Mouse (Mus musculus) erythroblast, adult 5-6 weeks (primary cell): ENCODE results near the gene Tex13b. TPM values are rescaled to one million over a fixed set of nuclear protein-coding genes. Genes with fewer than 3 reads are reported as not detected.
"Not testable (repeated sequence)": the region's sequence is repeated elsewhere in the genome, so short reads cannot be mapped to it uniquely, and the experiment has no call there.

Source experiments
- ATAC-seq: replicated peaks from 2 replicates; pipeline ENCODE4 v1.8.0; 2016; ENCODE audit warnings: moderate number of reproducible peaks, mild to moderate bottlenecking, moderate TSS enrichment, inconsistent platforms; ENCODE audit not compliant: poor library complexity, low FRiP score, severe bottlenecking
- total RNA-seq, 2 experiments: library from RNA; stranded (forward) in 1 of 2; stranded (reverse) in 1 of 2; fragments of 150-400 nt in 1 of 2; fragments of 200-764, 138-1000 nt in 1 of 2; gene quantifications; 2 replicates each; pipeline versions ENCODE4 v1.2.3 to v1.2.4; 2015 to 2017; ENCODE audit warnings: low replicate concordance in 2 of 2

The Tex13b gene
- not detected in 2 replicates for total RNA-seq (2015; ENCODE audit: low replicate concordance)
- total RNA-seq (2017; ENCODE audit: low replicate concordance) = not detected in 2 replicates

DNA sequence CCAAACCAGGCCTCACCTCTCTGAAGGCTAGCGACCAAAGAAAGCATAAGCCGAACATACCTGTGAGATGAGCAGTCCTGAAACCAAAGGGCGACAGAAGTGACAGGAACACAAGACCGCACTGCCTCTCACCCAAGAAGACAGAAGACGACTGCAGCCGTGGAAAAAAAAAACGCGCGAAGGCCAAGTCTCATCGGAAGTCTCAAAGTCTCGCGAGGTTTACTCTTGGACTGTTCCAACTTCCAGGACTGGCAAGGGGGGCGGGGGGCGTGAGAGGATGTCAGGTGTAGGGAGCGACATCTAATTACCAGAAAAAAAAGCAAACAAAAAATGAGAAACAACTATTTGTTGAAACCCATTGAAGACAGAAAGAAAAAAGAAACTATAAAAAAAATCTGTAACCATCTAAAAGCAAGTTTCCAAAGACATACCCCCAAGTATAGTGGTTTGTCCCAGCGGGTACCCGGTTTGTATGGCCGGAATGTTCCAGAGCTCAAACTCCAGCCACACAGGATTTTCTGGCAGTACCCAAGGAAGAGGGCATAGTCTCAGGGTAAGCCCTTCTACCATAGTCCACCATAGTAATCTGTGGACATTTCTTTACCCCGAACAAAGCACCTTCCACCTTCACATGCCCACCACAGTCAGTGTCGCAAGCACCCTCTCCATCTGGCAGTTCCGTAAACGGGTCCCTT lies at the start of gene Tex13b:
TSS of gene Tex13b (minus strand) at position 122 of the 695 bp plus-strand sequence.
- ATAC-seq = no peak

DNA sequence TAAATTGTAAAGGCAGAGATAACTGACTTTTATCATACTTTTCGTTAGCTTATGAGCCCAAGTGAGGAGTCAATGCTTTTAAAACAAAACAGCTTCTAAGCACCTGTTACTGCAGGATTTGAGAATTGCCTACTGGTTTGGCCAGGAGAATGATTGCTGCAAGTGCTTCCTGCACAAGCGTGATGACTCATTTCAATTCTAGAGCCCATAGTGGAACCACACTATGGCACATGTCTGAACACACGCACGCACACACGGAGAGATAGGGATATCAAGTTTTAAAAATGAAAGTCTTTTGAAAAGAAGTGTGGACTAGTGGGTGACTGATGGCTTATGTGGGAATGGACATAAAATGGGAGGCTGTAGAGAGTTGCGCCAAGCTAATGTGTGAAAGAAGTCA lies 49.5 kb upstream of the Tex13b start:
- no peak for ATAC-seq

DNA sequence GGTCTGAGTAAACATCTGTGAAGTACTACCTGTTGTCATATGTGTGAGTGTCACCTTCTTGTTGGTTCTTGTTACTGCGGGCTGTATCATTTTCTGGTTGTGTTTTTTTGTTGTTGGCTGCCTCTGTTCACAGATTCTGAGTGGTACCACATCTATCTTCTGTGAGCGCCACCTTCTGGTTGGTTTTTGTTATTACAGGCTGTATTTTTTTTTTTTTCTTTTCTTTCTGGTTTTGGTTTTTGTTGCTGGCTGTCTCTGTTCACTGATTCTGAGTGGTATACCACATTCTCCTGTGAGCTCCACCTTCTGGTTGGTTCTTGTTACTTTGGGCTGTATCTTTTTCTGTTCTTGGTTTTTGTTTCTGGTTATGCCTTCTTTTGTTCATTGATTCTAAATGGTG lies 44.2 kb upstream of the Tex13b start:
- no peak for ATAC-seq

DNA sequence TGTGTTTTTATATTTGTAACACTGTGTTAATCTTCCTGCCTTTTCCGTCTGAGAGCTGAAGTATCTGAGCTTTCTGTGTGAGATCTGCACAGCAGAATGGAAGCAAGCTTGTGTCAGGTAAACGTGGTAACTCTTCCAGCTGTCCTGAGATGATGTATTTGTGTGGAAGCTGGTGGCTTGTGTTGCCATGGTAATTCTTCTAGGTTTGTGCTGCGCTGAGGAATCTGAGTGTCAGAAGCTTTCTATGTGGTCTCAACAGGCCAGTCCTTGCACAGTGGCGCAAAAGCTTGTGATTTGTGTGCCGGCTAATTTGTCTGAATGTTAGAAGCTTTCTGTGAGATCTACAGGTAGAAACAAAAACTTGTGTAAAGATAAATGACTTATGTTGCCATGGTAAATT lies 43.8 kb upstream of the Tex13b start:
- not testable (repeated sequence) for ATAC-seq

- no peak for ATAC-seq
These were observed 41.3 kb upstream of the Tex13b start for GRCm38 (mm10) chrX:140854561-140854960.

- not testable (repeated sequence) for ATAC-seq
These were observed 32.2 kb upstream of the Tex13b start for GRCm38 (mm10) chrX:140845401-140845800.

GRCm38 (mm10) chrX:140839887-140840286 lies 26.7 kb upstream of the Tex13b start:
- no peak for ATAC-seq

- ATAC-seq = no peak
These were observed 24.8 kb upstream of the Tex13b start for GRCm38 (mm10) chrX:140838077-140838476.

DNA sequence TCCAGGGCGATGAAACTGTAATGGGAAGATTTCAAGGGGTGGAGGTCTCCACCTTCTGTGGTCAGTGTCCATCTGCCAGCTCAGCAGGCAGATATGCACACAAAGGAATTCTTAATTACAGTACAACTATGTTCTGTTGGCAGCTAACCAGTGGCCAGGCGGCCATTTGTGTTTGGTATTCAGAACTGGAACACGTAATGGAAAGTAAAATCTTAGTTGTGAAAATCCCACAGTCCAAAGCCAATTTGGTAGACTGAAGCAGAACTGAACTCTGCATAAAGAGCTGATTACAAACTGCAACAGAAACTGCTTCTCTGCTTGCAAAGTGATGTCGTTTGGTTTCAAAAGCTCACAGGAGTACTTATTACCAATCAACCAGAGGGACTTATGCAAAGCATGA lies 18.5 kb upstream of the Tex13b start:
- ATAC-seq = no peak

DNA sequence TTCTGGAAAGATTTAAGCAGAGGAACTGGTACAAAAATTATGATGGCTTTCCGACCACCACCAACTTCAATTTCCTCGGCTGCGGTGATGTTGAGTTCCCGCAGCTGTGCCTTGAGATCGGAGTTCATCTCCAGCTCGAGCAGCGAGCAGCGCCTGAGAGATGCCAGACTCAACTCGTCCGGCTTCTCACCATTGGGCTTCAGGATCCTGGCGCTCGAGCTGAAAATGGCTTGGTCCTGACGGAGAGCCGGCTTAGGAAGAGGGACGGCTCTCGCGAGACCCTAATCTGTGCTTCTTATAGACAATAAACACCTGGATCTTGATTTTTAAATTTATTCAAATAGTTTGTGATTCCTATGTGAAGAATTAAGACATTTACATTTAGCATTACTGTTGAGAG lies 9.1 kb upstream of the Tex13b start:
- no peak for ATAC-seq

- no peak for ATAC-seq
These were observed 7.9 kb downstream of the Tex13b start for GRCm38 (mm10) chrX:140805340-140805739.

GRCm38 (mm10) chrX:140769794-140770193 lies 43.4 kb downstream of the Tex13b start:
- ATAC-seq = no peak

Other genes starting within 250 kb of the Tex13b start
- gene Tsc22d3, start 212.8 kb downstream of the Tex13b start, total RNA-seq (2015; ENCODE audit: low replicate concordance) = 12.7 and 16.1 TPM in 2 replicates
- 12.3 and 14.6 TPM in 2 replicates for gene Tsc22d3, start 212.8 kb downstream of the Tex13b start, total RNA-seq (2017; ENCODE audit: low replicate concordance)
- not detected in 2 replicates for gene Mid2, start 148.8 kb downstream of the Tex13b start, total RNA-seq (2015; ENCODE audit: low replicate concordance)
- gene Mid2, start 148.8 kb downstream of the Tex13b start, total RNA-seq (2017; ENCODE audit: low replicate concordance) = 0.09 TPM in 1 of 2 replicates, not detected in the other
- gene Vsig1, start 94.2 kb upstream of the Tex13b start, total RNA-seq (2015; ENCODE audit: low replicate concordance) = not detected in 2 replicates
- not detected in 2 replicates for gene Vsig1, start 94.2 kb upstream of the Tex13b start, total RNA-seq (2017; ENCODE audit: low replicate concordance)
- 13.6 and 19.4 TPM in 2 replicates for gene Psmd10, start 143.3 kb upstream of the Tex13b start, total RNA-seq (2015; ENCODE audit: low replicate concordance)
- 13.2 and 17.1 TPM in 2 replicates for gene Psmd10, start 143.3 kb upstream of the Tex13b start, total RNA-seq (2017; ENCODE audit: low replicate concordance)
- gene Atg4a, start 143.5 kb upstream of the Tex13b start, total RNA-seq (2015; ENCODE audit: low replicate concordance) = 280 and 324 TPM in 2 replicates
- 428 and 538 TPM in 2 replicates for gene Atg4a, start 143.5 kb upstream of the Tex13b start, total RNA-seq (2017; ENCODE audit: low replicate concordance)